Mouse (Mus musculus) intestine, postnatal 0 days (tissue): ENCODE measurements around the gene Anks6. TPM values are rescaled to one million over a fixed set of nuclear protein-coding genes. Genes with fewer than 3 reads are reported as not detected.
A peak's percentile ranks its signal among the peaks of the same experiment; 100 is the strongest.

Experiments used
- ATAC-seq: fragments of 200-750 bp; cut with Nextera tagmentation; 2 replicates; pipeline ENCODE4 v1.8.0; 2017; ENCODE audit warnings: mild to moderate bottlenecking, moderate TSS enrichment, moderate library complexity
- H3K27ac ChIP-seq: fragments of 300-500 bp; sonication (generic); 2 replicates; pipeline ENCODE4 v1.5.1; 2014; ENCODE audit warnings: mild to moderate bottlenecking, low read depth, low read length, moderate library complexity
- H3K27me3 ChIP-seq: fragments of 300-500 bp; sonication (generic); replicated peaks from 2 replicates; pipeline ENCODE4 v1.6.1; 2014; ENCODE audit warnings: low read length, mixed read lengths; ENCODE audit not compliant: control insufficient read depth, insufficient read depth
- H3K36me3 ChIP-seq: fragments of 300-500 bp; sonication (generic); 2 replicates; pipeline ENCODE4 v1.6.1; 2014; ENCODE audit warnings: mild to moderate bottlenecking, moderate library complexity; ENCODE audit not compliant: control insufficient read depth, insufficient read depth
- H3K4me1 ChIP-seq: fragments of 300-500 bp; sonication (generic); replicated peaks from 2 replicates; pipeline ENCODE4 v1.6.1; 2014; ENCODE audit warnings: antibody characterized with exemption, low read length, mixed read lengths; ENCODE audit not compliant: control insufficient read depth, insufficient read depth
- H3K4me2 ChIP-seq: fragments of 300-500 bp; sonication (generic); replicated peaks from 2 replicates; pipeline ENCODE4 v1.6.1; 2014; ENCODE audit warnings: low read depth, mild to moderate bottlenecking, moderate library complexity
- H3K4me3 ChIP-seq: fragments of 300-500 bp; sonication (generic); 2 replicates; pipeline ENCODE4 v1.5.1; 2014; ENCODE audit warnings: low read depth, low read length
- H3K9ac ChIP-seq: fragments of 300-500 bp; sonication (generic); 2 replicates; pipeline ENCODE4 v1.6.1; 2014; ENCODE audit warnings: mild to moderate bottlenecking, low read depth, low read length
- H3K9me3 ChIP-seq: fragments of 300-500 bp; sonication (generic); 2 replicates; pipeline ENCODE4 v1.6.1; 2016; ENCODE audit warnings: mixed run types; ENCODE audit not compliant: control insufficient read depth
- CTCF ChIP-seq: sonication (generic); IDR thresholded peaks from 2 replicates; pipeline ENCODE4 v1.5.1; 2016; ENCODE audit warnings: low read depth, mild to moderate bottlenecking, control low read depth, antibody characterized with exemption, moderate library complexity
- WGBS: fragments of 180-500 bp; shearing (Covaris S2); extraction: QIAGEN DNeasy Blood & Tissue Kit; methylation state at CpG from one replicate; pipeline ENCODE4 v1.1.7; 2014; 5-methylcytosine and 5-hydroxymethylcytosine counted together
- polyA plus RNA-seq: library from polyadenylated mRNA; unstranded; fragments of >200 nt; fragmentation: Nextera tagmentation; extraction: Ambion mirVana; gene quantifications from 2 replicates; pipeline ENCODE4 v1.2.1, GENCODE M21; 2015

Gene Anks6
- 1.2 and 1.3 TPM in 2 replicates for polyA plus RNA-seq

DNA sequence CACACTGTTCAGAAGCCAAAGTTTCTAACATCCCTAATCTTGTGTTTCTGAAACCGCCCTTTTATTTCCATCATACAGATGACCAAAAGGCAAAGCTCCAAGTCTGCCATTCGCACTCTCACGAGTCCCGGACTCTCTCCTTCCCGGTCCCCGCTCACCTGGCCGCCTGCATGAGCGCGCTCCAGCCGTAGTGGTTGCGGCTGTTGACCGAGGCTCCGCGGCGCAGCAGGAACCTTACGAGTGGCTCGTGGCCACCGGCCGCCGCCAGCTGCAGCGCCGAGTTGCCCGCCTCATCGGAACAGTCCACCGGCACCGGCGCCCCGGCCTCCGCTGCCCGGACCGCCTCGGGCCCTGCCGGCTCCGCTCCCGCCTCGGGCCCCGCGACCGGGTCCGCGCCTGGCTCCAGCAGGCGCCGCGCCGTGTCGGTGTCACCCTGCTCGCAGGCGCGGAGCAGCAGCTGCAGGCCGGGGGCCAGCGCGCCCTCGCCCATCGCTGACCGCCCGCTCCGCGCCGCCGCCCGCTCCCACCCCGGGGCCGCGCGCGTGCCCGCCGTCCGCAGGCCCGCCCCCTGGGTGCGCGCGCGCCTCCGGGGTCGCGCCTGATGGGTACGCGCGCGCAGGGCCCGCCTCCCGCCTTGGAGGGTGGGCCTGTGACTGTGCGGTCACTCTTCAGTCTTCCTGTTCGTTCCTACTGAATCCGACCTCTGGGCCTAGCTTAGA is at the start of gene Anks6:
Anks6 (minus strand) TSS at position 637 of the 719 bp plus-strand sequence.
- H3K4me2 ChIP-seq: peak within 1 kb of the TSS; percentile 94
- H3K9me3 ChIP-seq: no peaks in the 10 kb centered on the region
- H3K9ac ChIP-seq: peak within 1 kb of the TSS; percentile 70
- WGBS: under 1% methylated on average over 75 of the region's 86 CpGs
- no peaks in the 10 kb centered on the region for H3K4me1 ChIP-seq
- peak; percentile 81 for ATAC-seq
- no peak within 1 kb of the TSS; the same call in 1 of the 2 replicates for H3K27ac ChIP-seq
- no peak for TF ChIP-seq CTCF
- peak within 1 kb of the TSS; percentile 72 for H3K4me3 ChIP-seq
- H3K36me3 ChIP-seq: no peaks in the 10 kb centered on the region
- peaks cover 8% of the 10 kb centered on the region; the same call in 1 of the 2 replicates for H3K27me3 ChIP-seq

DNA sequence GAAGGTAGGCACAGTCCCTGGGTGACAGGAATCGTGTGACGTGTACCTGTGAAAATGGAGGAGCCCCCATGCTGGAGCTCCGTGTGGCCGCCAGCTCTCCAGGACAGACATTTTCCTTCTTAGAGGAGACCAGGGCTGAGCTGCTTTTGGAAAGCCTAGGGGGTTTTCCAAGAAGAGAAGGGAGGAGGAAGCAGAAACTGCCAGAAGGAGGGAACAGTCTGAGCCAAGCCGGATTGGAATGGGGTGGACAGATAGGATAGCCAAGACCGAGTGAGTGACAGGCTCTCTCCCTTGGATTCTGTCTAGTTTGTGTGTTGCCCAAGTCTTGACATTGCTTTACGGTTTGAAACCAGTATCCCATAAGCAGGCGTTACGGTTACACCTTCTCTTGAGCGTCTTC is 46.3 kb upstream of the Anks6 start:
- no peaks in the 10 kb centered on the region for H3K4me1 ChIP-seq
- no peak overlapping the region for H3K27ac ChIP-seq
- no peak overlapping the region for H3K4me2 ChIP-seq
- 97% methylated on average over 10 of the region's 10 CpGs for WGBS
- H3K9me3 ChIP-seq: no peaks in the 10 kb centered on the region
- H3K4me3 ChIP-seq: no peak overlapping the region
- no peaks in the 10 kb centered on the region for H3K27me3 ChIP-seq
- no peak for ATAC-seq
- no peak for TF ChIP-seq CTCF
- no peaks in the 10 kb centered on the region; the same call in 1 of the 2 replicates for H3K36me3 ChIP-seq
- H3K9ac ChIP-seq: no peak overlapping the region

DNA sequence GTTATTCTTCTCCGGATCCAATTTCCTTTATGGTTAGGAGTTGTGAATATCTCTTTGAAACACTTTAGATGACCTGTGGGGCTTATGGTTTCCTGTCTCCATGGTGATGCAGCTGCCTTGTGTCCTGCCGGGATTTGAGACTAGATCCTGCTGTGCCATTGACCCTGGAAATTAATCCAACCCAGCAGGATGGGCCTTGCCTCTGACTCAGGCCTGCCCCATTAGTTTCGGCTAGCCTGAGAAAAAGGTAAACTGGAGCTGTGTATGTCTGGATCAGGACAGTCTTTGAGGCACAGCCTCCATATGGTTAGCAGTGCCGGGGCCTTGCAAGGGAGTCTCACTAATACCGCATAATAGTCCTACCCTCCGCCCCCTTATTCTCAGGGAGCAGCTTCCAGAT is 36.4 kb upstream of the Anks6 start:
- peaks cover 3% of the 10 kb centered on the region; the same call in 1 of the 2 replicates for H3K4me1 ChIP-seq
- peak overlapping the region; percentile 11; the same call in 1 of the 2 replicates for H3K9ac ChIP-seq
- H3K9me3 ChIP-seq: no peaks in the 10 kb centered on the region
- 76% methylated on average over 6 of the region's 6 CpGs for WGBS
- ATAC-seq: no peak
- no peak overlapping the region for H3K4me2 ChIP-seq
- H3K4me3 ChIP-seq: no peak overlapping the region
- H3K27ac ChIP-seq: no peak overlapping the region
- no peak for TF ChIP-seq CTCF
- no peaks in the 10 kb centered on the region for H3K36me3 ChIP-seq
- H3K27me3 ChIP-seq: no peaks in the 10 kb centered on the region

DNA sequence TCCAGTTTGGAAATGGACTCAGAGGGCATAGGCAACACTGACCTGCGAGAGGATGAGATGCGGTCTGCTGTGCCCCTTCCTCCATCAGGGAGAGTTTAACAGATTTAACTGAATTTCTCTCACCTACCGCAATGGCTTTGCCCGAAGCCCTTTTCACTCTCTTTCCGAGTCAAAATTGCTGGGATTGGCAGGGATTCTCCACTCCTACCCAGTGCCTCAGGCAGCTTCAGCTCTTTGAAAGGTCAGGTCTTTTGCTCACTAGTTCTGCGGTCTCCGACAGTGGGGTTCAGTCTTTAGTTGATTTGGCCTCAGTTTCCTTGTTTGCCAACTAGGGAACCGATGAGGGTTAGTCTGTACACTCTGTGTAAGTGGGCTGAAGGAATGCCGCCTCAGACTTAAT is 35.9 kb upstream of the Anks6 start:
- no peak for TF ChIP-seq CTCF
- WGBS: 71% methylated on average over 9 of the region's 9 CpGs
- no peak overlapping the region for H3K9ac ChIP-seq
- H3K27me3 ChIP-seq: no peaks in the 10 kb centered on the region
- no peak for ATAC-seq
- peak overlapping the region; percentile 100 for H3K4me2 ChIP-seq
- H3K9me3 ChIP-seq: no peaks in the 10 kb centered on the region
- no peak overlapping the region for H3K4me3 ChIP-seq
- peaks cover 3% of the 10 kb centered on the region; the same call in 1 of the 2 replicates for H3K4me1 ChIP-seq
- H3K27ac ChIP-seq: no peak overlapping the region
- H3K36me3 ChIP-seq: no peaks in the 10 kb centered on the region

DNA sequence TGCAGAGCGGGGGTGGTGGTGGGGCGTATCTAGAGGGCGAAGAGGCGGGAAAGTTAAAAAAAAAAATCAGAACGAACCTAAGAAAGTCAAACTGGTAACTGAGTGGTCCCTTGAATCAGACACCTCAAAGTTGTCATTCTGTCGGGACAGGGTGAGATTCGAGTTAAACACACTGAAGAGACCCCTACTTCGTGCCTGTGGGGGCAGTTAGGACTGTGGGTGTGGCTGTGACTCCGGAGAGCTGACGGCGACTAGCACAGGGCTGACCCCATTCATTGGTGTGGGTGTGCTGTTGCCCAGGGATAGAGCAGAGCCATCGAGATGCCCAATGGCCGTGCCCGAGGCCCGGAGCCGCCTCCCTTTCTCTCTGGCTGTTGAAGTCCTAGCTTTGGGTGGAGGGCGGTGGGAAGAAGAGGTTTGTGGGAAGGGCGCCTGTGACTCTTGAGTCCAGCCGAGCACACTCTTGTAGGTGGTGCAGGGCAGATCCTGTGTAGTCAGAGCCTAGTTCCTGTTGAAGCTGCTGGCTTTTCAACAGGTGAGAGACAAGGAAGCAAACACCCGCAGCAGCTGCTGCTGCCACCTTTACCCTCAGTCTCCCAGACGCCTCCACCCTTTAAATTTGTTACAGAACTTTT is 35.3 kb upstream of the Anks6 start:
- no peak for TF ChIP-seq CTCF
- Histone ChIP-seq H3K27ac (no peak overlapping the region), H3K4me3 (peak overlapping the region; percentile 72), H3K9me3 (no peaks in the 10 kb centered on the region), H3K27me3 (no peaks in the 10 kb centered on the region), H3K4me1 (peaks cover 3% of the 10 kb centered on the region; the same call in 1 of the 2 replicates), H3K4me2 (peak overlapping the region; percentile 100), H3K9ac (peak overlapping the region; percentile 69; the same call in 1 of the 2 replicates), H3K36me3 (no peaks in the 10 kb centered on the region)
- ATAC-seq: peak; percentile 70
- 6% methylated on average over 21 of the region's 21 CpGs for WGBS
